8 mouse cellular contexts compared by ENCODE assay signal in the genomic region with DNA sequence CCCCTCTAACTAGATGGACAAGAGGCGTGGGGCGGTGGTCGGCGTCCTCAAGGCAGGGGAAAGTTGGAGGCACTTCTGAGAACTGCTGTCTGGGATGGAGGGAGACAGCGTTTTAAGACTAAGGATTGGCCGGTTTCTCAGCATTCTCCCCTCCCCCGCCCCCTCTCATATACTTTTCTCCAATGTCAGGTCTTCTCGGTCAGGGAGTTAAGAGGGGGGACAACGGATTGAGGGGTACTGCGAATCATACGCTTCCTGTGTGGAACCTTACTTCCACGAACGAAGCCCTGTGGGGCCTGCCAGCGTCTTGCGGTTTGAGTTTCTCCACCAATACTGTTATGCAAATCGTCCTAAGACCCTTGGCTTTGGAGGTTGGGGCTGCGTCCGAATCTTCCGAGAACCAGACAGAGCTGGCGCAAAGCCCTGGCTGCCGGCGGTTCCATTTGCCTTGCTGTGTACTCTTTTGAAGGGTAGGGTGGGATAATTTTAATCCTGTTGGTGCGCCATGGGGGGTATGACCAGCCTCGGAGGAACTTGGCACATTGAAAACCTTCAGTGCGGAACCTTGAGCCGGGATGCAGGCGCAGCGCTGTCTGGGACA. TPM values are rescaled to one million over a fixed set of nuclear protein-coding genes. Genes with fewer than 3 reads are reported as not detected.
DNase-seq lines count a peak whose midpoint lies in the region; ATAC-seq lines count a peak whose summit lies in the region.

No protein-coding gene starts in this region.

- peak; percentile 6 for DNase-seq in right cerebral cortex, adult 18-20 months
- DNase-seq in right cerebral cortex, adult 2 months (ENCODE audit: low spot score in 2 of 2): no peak
- peak; percentile 30 for DNase-seq in embryo, embryonic 11.5 days (ENCODE audit: low read depth, low spot score)
- peak; percentile 31 for DNase-seq in lung, postnatal 14 days
- peak; percentile 40 for DNase-seq in ovary, postnatal 36 days (ENCODE audit: low spot score)
- DNase-seq in layer of hippocampus, adult 9-11 months: no peak

- no peak overlapping the region for H3K27ac ChIP-seq in heart, embryonic 11.5 days (ENCODE audit: low read depth, low read length)
- no peak overlapping the region for H3K27ac ChIP-seq in kidney, embryonic 14.5 days (ENCODE audit: low read depth, low read length)

- peak overlapping the region; percentile 100 for H3K4me2 ChIP-seq in heart, embryonic 11.5 days
- peak overlapping the region; percentile 97 for H3K4me2 ChIP-seq in kidney, embryonic 14.5 days (replicated peaks; ENCODE audit: low read depth, low read length)

- peak overlapping the region; percentile 67 for H3K4me3 ChIP-seq in heart, embryonic 11.5 days (ENCODE audit: low read depth, low read length)
- H3K4me3 ChIP-seq in kidney, embryonic 14.5 days (ENCODE audit: low read length): peak overlapping the region; percentile 64

- under 1% methylated on average over 28 of the region's 28 CpGs for WGBS in heart, embryonic 11.5 days (ENCODE audit: insufficient replicate concordance)
- under 1% methylated on average over 28 of the region's 28 CpGs for WGBS in kidney, embryonic 14.5 days

- peaks cover 23% of the 10 kb centered on the region for H3K27me3 ChIP-seq in heart, embryonic 11.5 days (ENCODE audit: control insufficient read depth, insufficient read depth, low read length)
- peaks cover 9% of the 10 kb centered on the region; the same call in 1 of the 2 replicates for H3K27me3 ChIP-seq in kidney, embryonic 14.5 days (ENCODE audit: control insufficient read depth, insufficient read depth, low read length)

- H3K9me3 ChIP-seq in heart, embryonic 11.5 days (replicated peaks; ENCODE audit: control insufficient read depth, low read length): no peaks in the 10 kb centered on the region
- H3K9me3 ChIP-seq in kidney, embryonic 14.5 days (ENCODE audit: control insufficient read depth, low read length): no peaks in the 10 kb centered on the region

- H3K9ac ChIP-seq in heart, embryonic 11.5 days (ENCODE audit: low read depth, low read length): 0 out of 2 replicates have a peak overlapping the region, but pooled peaks have one; percentile 19
- peak overlapping the region; percentile 56 for H3K9ac ChIP-seq in kidney, embryonic 14.5 days (ENCODE audit: low read depth, low read length)

- no peaks in the 10 kb centered on the region for H3K4me1 ChIP-seq in heart, embryonic 11.5 days (ENCODE audit: control insufficient read depth, insufficient read depth, low read length)
- no peaks in the 10 kb centered on the region for H3K4me1 ChIP-seq in kidney, embryonic 14.5 days (ENCODE audit: control insufficient read depth, insufficient read depth, low read length)

- no peaks in the 10 kb centered on the region for H3K36me3 ChIP-seq in heart, embryonic 11.5 days (ENCODE audit: control insufficient read depth, insufficient read depth, low read length)
- H3K36me3 ChIP-seq in kidney, embryonic 14.5 days (ENCODE audit: control insufficient read depth, insufficient read depth, low read length): no peaks in the 10 kb centered on the region

- no peak for ATAC-seq in heart, embryonic 11.5 days (replicated peaks; ENCODE audit: insufficient number of reproducible peaks, low FRiP score, low TSS enrichment)
- peak; percentile 32 for ATAC-seq in kidney, embryonic 14.5 days (ENCODE audit: low FRiP score, low TSS enrichment)

RNA-seq across cellular contexts. Expression of a gene that starts 1.0 kb away (rescaled TPM):
- 12.1 and 13.4 TPM in 2 replicates for polyA plus RNA-seq in heart, embryonic 11.5 days (2014; fragmentation: Nextera tagmentation; extraction: Ambion mirVana)
- 7.5 and 14.4 TPM in 2 replicates for polyA plus RNA-seq in kidney, embryonic 14.5 days (2014; fragmentation: Nextera tagmentation; extraction: Ambion mirVana)

RNA-seq across cellular contexts. Expression of a gene that starts 37.3 kb away (rescaled TPM):
- polyA plus RNA-seq in heart, embryonic 11.5 days (2014; fragmentation: Nextera tagmentation; extraction: Ambion mirVana): not detected in 2 replicates
- 0.13 and 0.26 TPM in 2 replicates for polyA plus RNA-seq in kidney, embryonic 14.5 days (2014; fragmentation: Nextera tagmentation; extraction: Ambion mirVana)

Comparison
In these comparisons a context has a peak if more than half of its experiments do, and no peak if none do; other contexts are left out.
1. DNase-seq: peak in right cerebral cortex, adult 18-20 months (single experiment), embryo, embryonic 11.5 days (single experiment), lung, postnatal 14 days (single experiment) and ovary, postnatal 36 days (single experiment); none in right cerebral cortex, adult 2 months (0 of 2) and layer of hippocampus, adult 9-11 months (single experiment).